Mouse (Mus musculus) CD4-positive, CD25-positive, alpha-beta regulatory T cell, adult 2 months (primary cell): ENCODE measurements around the gene Slc26a8.

Source experiments
- DNase-seq: peaks from one replicate; pipeline ENCODE4 v3.0.0-alpha.2; 2012; ENCODE audit warnings: low read depth, low spot score

The Slc26a8 gene

GRCm38 (mm10) chr17:28644112-28644511 is 45.9 kb downstream of the Slc26a8 start:
- DNase-seq, result no peak

GRCm38 (mm10) chr17:28643697-28644096 is 46.3 kb downstream of the Slc26a8 start:
- DNase-seq, result peak; percentile 24

GRCm38 (mm10) chr17:28640113-28640512 is 49.9 kb downstream of the Slc26a8 start:
- no peak for DNase-seq

GRCm38 (mm10) chr17:28637711-28638690 is 52.0 kb downstream of the Slc26a8 start:
- no peak for DNase-seq

- DNase-seq, result no peak
Observed at GRCm38 (mm10) chr17:28635842-28636241, 54.2 kb downstream of the Slc26a8 start.

GRCm38 (mm10) chr17:28629125-28629524 is 60.9 kb downstream of the Slc26a8 start:
- DNase-seq, result no peak

- DNase-seq, result no peak
Observed at GRCm38 (mm10) chr17:28628248-28629124, 61.5 kb downstream of the Slc26a8 start.

- no peak for DNase-seq
Observed at GRCm38 (mm10) chr17:28626937-28627336, 63.1 kb downstream of the Slc26a8 start.

GRCm38 (mm10) chr17:28625327-28625726 is 64.7 kb downstream of the Slc26a8 start:
- peak; percentile 43 for DNase-seq

- DNase-seq, result no peak
Observed at GRCm38 (mm10) chr17:28624841-28625240, 65.2 kb downstream of the Slc26a8 start.

- DNase-seq, result peak; percentile 95
Observed at GRCm38 (mm10) chr17:28622300-28622759, 67.7 kb downstream of the Slc26a8 start, which contains the start of gene Srpk1. Srpk1 (minus strand) TSS chr17:28622709.

GRCm38 (mm10) chr17:28621381-28622299 is 68.4 kb downstream of the Slc26a8 start:
- DNase-seq, result peak; percentile 75

GRCm38 (mm10) chr17:28618775-28619174 is 71.3 kb downstream of the Slc26a8 start:
- no peak for DNase-seq

- peak; percentile 25 for DNase-seq
Observed at GRCm38 (mm10) chr17:28618124-28618523, 71.9 kb downstream of the Slc26a8 start.

- peak; percentile 52 for DNase-seq
Observed at GRCm38 (mm10) chr17:28617636-28618035, 72.4 kb downstream of the Slc26a8 start.

- DNase-seq, result no peak
Observed at GRCm38 (mm10) chr17:28615332-28615731, 74.7 kb downstream of the Slc26a8 start.

GRCm38 (mm10) chr17:28613096-28613495 is 76.9 kb downstream of the Slc26a8 start:
- DNase-seq, result peak; percentile 31

- peak; percentile 87 for DNase-seq
Observed at GRCm38 (mm10) chr17:28612603-28613002, 77.4 kb downstream of the Slc26a8 start.

GRCm38 (mm10) chr17:28609543-28609942 is 80.5 kb downstream of the Slc26a8 start:
- peak; percentile 28 for DNase-seq

GRCm38 (mm10) chr17:28601557-28602250 is 88.3 kb downstream of the Slc26a8 start:
- DNase-seq, result no peak
